Mouse (Mus musculus): ENCODE measurements around the gene Tspan7. TPM values are rescaled to one million over a fixed set of nuclear protein-coding genes. Genes with fewer than 3 reads are reported as not detected.

Gene Tspan7
- polyA plus RNA-seq, 1 experiment from 2014 or later, result 74.4 TPM

Other genes starting within 250 kb of the Tspan7 start
- not detected in 2 replicates for gene Otc, start 232.9 kb upstream of the Tspan7 start, polyA plus RNA-seq (2014; fragmentation: Nextera tagmentation; extraction: Ambion mirVana)
- gene Mid1ip1, start 229.9 kb downstream of the Tspan7 start, polyA plus RNA-seq (2014; fragmentation: Nextera tagmentation; extraction: Ambion mirVana), result 36.5 and 41.3 TPM in 2 replicates